Mouse (Mus musculus) kidney, adult 2 months (tissue): ENCODE measurements at regions not wholly inside any gene's neighbourhood (a gene's known extent, or its start where the extent isn't known, plus 50 kb on each side); places are given as distances from the start of the nearest gene placed in this dataset.

Experiments
- DNase-seq: peaks from one replicate; pipeline ENCODE4 v3.0.0; 2021
- H3K27ac ChIP-seq: fragments of 200-500 bp; 2 replicates; pipeline ENCODE4 v1.5.1; 2012; ENCODE audit warnings: low read depth, low read length, control low read depth, inconsistent platforms; ENCODE audit not compliant: insufficient read depth
- H3K27me3 ChIP-seq: fragments of 200-500 bp; replicated peaks from 2 replicates; pipeline ENCODE4 v1.6.1; 2012; ENCODE audit warnings: mild to moderate bottlenecking, moderate library complexity, low read length, inconsistent platforms; ENCODE audit not compliant: control insufficient read depth, insufficient read depth
- H3K36me3 ChIP-seq: fragments of 200-500 bp; 2 replicates; pipeline ENCODE4 v1.6.1; 2012; ENCODE audit warnings: mild to moderate bottlenecking, moderate library complexity, low read length, inconsistent platforms; ENCODE audit not compliant: control insufficient read depth, insufficient read depth
- H3K4me1 ChIP-seq: fragments of 200-500 bp; 2 replicates; pipeline ENCODE4 v1.6.1; 2011; ENCODE audit warnings: low read length; ENCODE audit not compliant: control insufficient read depth, insufficient read depth
- H3K4me3 ChIP-seq: fragments of 200-500 bp; 2 replicates; pipeline ENCODE4 v1.5.1; 2011; ENCODE audit warnings: mild to moderate bottlenecking, low read depth, low read length, control low read depth; ENCODE audit not compliant: insufficient read depth
- CTCF ChIP-seq: fragments of 200-500 bp; conservative IDR thresholded peaks from 2 replicates; pipeline ENCODE4 v1.5.1; 2011; ENCODE audit warnings: low read depth, mild to moderate bottlenecking, control low read depth, low read length, moderate library complexity, mixed read lengths; ENCODE audit not compliant: insufficient read depth, insufficient read length
- POLR2A ChIP-seq: fragments of 200-500 bp; IDR thresholded peaks from one replicate; pipeline ENCODE4 v1.6.1; 2011; ENCODE audit warnings: low read depth, low read length, control low read depth
- WGBS: fragments of 180-500 bp; shearing (Covaris S2); methylation state at CpG from one replicate; pipeline ENCODE4 v1.1.7; 2018; 5-methylcytosine and 5-hydroxymethylcytosine counted together

- H3K27ac ChIP-seq: no peak overlapping the region
- H3K27me3 ChIP-seq: no peaks in the 10 kb centered on the region
- H3K36me3 ChIP-seq: no peaks in the 10 kb centered on the region
- no peak overlapping the region for H3K4me3 ChIP-seq
- TF ChIP-seq CTCF: no peak
- no peak for TF ChIP-seq POLR2A
- 75% methylated on average over 7 of the region's 7 CpGs for WGBS
- no peaks in the 10 kb centered on the region for H3K4me1 ChIP-seq
- no peak for DNase-seq
Observed at GRCm38 (mm10) chr2:9688176-9688575, 192.9 kb upstream of the 4930412O13Rik start.

GRCm38 (mm10) chr2:9689518-9689917, 191.5 kb upstream of the 4930412O13Rik start:
- DNase-seq: no peak
- no peaks in the 10 kb centered on the region for H3K4me1 ChIP-seq
- no peak overlapping the region for H3K27ac ChIP-seq
- H3K27me3 ChIP-seq: no peaks in the 10 kb centered on the region
- no peaks in the 10 kb centered on the region for H3K36me3 ChIP-seq
- no peak overlapping the region for H3K4me3 ChIP-seq
- no peak for TF ChIP-seq POLR2A
- WGBS: 65% methylated on average over 5 of the region's 5 CpGs

GRCm38 (mm10) chr2:9691506-9691905, 189.5 kb upstream of the 4930412O13Rik start:
- no peaks in the 10 kb centered on the region for H3K4me1 ChIP-seq
- WGBS: 85% methylated on average over 5 of the region's 5 CpGs

GRCm38 (mm10) chr2:9691906-9692305, 189.1 kb upstream of the 4930412O13Rik start:
- Histone ChIP-seq H3K36me3 (no peaks in the 10 kb centered on the region), H3K27me3 (no peaks in the 10 kb centered on the region), H3K27ac (no peak overlapping the region), H3K4me3 (no peak overlapping the region), H3K4me1 (no peaks in the 10 kb centered on the region)
- WGBS: 62% methylated on average over 8 of the region's 8 CpGs
- TF ChIP-seq CTCF (no peak), POLR2A (no peak)
- no peak for DNase-seq

More at GRCm38 (mm10) chr2:9691506-9691905, 189.5 kb upstream of the 4930412O13Rik start:
- no peaks in the 10 kb centered on the region for H3K36me3 ChIP-seq
- TF ChIP-seq CTCF (no peak), POLR2A (no peak)
- no peaks in the 10 kb centered on the region for H3K27me3 ChIP-seq
- H3K27ac ChIP-seq: no peak overlapping the region
- H3K4me3 ChIP-seq: no peak overlapping the region
- no peak for DNase-seq

GRCm38 (mm10) chr2:9693351-9693750, 187.7 kb upstream of the 4930412O13Rik start:
- Histone ChIP-seq H3K4me3 (no peak overlapping the region), H3K36me3 (no peaks in the 10 kb centered on the region), H3K4me1 (no peaks in the 10 kb centered on the region), H3K27me3 (no peaks in the 10 kb centered on the region), H3K27ac (no peak overlapping the region)
- no peak for DNase-seq
- no peak for TF ChIP-seq POLR2A
- no peak for TF ChIP-seq CTCF
- 65% methylated on average over 9 of the region's 9 CpGs for WGBS

GRCm38 (mm10) chr2:9694178-9694577, 186.9 kb upstream of the 4930412O13Rik start:
- Histone ChIP-seq H3K27me3 (no peaks in the 10 kb centered on the region), H3K27ac (no peak overlapping the region), H3K36me3 (no peaks in the 10 kb centered on the region), H3K4me1 (no peaks in the 10 kb centered on the region), H3K4me3 (no peak overlapping the region)
- no peak for TF ChIP-seq POLR2A
- TF ChIP-seq CTCF: no peak
- 62% methylated on average over 8 of the region's 8 CpGs for WGBS
- no peak for DNase-seq

GRCm38 (mm10) chr2:9697591-9698345, 183.3 kb upstream of the 4930412O13Rik start:
- no peak overlapping the region for H3K4me3 ChIP-seq
- 84% methylated on average over 6 of the region's 6 CpGs for WGBS
- H3K27ac ChIP-seq: no peak overlapping the region
- H3K36me3 ChIP-seq: no peaks in the 10 kb centered on the region
- TF ChIP-seq CTCF (no peak), POLR2A (no peak)
- no peaks in the 10 kb centered on the region for H3K27me3 ChIP-seq
- H3K4me1 ChIP-seq: no peaks in the 10 kb centered on the region
- no peak for DNase-seq
